Mouse (Mus musculus) natural killer cell, adult 2 months (primary cell): Measurements from ENCODE around the gene Rbl2.

Experiments
- DNase-seq, 2 experiments: peaks; one replicate each; pipeline ENCODE4 v3.0.0; 2022; ENCODE audit warnings: low spot score in 2 of 2

The Rbl2 gene

GRCm38 (mm10) chr8:91106271-91106670, 36.4 kb downstream of the Rbl2 start:
- DNase-seq: no peak

DNA sequence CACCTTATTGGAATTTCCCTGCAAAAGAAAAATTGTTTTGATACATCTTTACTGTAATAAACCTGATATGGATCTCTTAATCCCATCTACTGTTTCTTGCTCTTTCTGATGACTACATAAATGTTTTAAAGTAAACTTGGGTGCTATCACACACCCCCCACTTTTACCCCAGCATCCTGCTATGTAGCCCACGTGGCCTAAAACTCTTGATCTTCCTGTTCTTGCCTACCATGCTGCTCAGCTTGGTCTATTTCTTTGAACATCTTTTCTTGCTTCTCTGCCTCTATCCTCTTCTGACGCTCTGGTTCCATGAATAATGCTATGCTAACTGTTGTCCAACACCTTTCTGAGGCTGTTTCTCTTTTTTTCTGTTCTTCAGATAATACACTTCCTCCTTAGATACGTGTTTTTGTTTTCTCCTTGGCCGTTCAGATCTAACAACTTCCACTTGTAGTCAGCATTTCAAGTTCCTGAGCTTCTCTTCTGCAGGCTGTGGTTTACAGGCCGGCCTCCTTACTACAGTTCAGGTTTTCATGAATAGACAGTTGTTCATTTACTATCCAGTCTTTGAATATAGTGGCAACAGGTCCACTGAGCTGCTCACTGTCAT, 42.1 kb downstream of the Rbl2 start:
- no peak for DNase-seq

DNA sequence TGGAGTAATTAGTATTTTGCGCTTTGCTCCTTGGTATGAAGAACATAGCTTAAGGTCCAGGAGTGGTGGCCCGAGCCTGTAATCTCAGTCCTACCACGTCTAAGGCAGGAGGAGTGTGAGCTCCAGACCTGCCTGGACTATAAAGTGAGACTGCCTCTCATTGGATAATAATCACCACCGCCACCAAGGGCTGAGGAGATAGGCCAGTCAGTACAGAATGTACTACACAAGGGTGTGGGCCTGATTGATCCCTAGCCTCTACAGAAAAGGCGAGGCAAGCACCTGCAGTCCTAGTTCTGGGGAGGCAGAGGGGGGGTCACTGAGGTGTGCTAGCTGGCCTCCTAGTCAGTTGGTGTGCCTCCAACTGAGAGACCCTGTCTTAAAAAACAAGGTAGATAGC, 44.6 kb downstream of the Rbl2 start:
- no peak for DNase-seq

- DNase-seq: no peak
Measured at GRCm38 (mm10) chr8:91114910-91115309, 45.1 kb downstream of the Rbl2 start.

DNA sequence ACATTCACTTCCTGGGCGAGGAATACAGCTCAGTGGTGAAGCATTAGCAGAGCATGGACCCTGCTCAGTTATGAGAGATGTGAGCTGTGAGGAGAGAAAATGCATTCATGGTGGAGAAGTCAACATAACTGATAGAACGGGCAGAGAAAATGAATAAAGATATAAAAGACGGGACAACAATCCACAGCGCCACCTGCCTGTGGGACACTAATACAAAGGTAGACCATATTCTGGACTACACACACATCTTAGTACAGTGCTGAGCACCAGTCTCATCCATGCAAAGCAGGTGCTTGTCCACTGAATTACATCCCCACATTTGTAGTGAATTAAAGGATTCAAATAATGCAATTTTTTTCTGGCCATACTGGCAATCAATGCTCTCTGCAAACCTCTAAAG, 47.7 kb downstream of the Rbl2 start:
- DNase-seq: no peak

DNA sequence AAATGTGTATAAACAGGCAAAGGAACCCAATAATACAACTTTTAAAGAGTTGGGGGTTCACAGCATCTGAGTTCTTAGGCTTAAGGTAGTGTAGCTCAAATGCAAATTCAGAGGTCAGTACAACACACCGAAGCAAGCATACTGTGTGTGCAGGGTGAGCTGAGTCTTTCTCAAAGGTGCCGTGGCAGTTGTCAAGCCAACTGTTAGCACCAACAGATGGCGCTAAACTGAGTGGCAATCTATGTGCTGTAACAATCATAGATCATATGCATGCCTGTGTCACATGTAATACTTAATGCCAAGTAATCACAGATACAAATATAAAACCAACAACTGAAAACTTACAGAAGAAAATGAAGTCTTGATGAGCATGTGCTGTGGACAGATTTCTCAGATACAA, 48.3 kb downstream of the Rbl2 start:
- DNase-seq: no peak

- no peak for DNase-seq
Measured at GRCm38 (mm10) chr8:91124315-91124714, 54.5 kb downstream of the Rbl2 start.

DNA sequence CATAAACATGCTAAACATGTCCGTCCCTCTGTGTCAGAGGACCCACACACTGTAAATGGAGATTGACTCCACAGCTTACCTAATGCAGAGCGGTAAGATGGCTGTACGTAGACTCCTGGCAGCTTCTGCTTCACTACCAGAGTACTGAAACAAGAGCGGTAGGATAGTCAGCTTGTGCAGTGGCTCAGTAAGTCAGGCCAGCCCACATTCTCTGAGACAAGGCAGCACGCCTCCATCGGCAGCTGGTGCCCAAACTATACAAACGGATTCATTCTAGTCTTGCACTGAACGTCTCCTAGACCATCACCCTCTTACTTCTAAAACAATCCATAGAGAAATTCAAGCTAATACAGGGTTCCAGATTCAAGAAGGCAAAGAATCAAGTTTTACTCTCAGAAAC, 56.9 kb downstream of the Rbl2 start:
- DNase-seq: no peak

DNA sequence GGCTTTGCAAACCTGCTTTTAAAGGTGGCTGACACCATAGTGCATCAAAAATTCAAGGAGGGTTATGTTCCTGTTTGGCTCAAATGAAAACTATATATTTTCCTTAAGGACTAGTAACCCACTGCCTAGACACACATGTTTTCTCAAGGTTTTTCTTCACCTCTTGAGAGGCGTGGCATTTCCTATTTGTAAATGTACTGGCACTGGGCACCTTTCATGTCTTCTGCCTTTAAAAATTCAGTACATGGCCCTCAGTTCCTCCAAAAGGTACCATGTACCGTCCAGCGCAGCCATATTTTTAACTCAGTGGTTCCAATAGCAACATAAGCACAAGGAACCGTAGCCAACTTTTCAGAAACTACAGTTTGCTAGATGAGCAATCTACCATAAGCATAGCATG, 62.9 kb downstream of the Rbl2 start:
- DNase-seq: no peak

DNA sequence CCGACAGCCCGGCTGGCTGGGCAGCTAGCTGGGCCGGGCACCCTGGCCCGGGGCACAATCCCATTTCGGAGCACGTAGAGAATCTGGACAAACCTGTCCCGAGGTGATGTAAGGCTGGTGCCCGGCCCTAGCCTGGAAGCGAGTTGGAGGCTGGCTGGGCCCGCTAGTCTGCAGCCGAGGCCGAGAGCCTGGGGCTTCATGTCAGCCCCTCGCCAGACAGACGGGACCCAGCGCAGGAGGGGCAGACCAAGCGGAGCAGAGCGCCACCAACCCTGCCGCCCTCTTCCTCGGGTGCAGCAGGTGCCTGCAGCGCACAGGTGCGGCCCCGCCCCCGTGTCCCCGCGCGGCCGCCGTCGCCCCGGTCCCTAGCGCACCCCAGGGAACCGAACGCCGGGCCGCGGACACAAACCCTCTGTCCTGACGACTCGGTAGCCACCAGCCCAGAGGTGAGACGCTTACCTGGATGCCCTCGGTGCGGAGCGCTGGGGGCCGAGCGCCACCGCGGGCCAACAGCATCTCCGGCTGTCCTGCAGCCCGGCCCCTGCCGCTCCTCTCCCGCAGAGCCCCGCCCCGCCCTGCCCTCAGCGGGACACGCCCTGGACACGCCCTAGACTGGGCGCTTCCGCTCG, 63.7 kb downstream of the Rbl2 start:
- no peak for DNase-seq

GRCm38 (mm10) chr8:91134070-91134475, 64.2 kb downstream of the Rbl2 start:
- DNase-seq: peak; percentile 96 to 98

DNA sequence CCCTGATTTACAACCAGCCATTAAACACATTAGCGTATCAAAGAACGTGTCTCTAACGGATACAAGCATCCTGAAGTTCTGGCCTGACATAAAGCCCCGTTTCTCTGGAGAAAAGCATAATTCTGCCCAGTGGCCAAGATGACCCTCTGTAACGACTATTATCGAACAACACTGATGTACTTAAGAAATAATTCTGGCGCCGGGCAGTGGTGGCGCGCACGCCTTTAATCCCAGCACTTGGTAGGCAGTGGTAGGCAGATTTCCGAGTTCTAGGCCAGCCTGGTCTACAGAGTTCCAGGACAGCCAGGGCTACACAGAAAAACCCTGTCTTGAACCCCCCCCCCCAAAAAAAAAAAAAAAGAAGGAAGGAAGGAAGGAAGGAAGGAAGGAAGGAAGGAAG, 64.8 kb downstream of the Rbl2 start:
- no peak for DNase-seq

DNA sequence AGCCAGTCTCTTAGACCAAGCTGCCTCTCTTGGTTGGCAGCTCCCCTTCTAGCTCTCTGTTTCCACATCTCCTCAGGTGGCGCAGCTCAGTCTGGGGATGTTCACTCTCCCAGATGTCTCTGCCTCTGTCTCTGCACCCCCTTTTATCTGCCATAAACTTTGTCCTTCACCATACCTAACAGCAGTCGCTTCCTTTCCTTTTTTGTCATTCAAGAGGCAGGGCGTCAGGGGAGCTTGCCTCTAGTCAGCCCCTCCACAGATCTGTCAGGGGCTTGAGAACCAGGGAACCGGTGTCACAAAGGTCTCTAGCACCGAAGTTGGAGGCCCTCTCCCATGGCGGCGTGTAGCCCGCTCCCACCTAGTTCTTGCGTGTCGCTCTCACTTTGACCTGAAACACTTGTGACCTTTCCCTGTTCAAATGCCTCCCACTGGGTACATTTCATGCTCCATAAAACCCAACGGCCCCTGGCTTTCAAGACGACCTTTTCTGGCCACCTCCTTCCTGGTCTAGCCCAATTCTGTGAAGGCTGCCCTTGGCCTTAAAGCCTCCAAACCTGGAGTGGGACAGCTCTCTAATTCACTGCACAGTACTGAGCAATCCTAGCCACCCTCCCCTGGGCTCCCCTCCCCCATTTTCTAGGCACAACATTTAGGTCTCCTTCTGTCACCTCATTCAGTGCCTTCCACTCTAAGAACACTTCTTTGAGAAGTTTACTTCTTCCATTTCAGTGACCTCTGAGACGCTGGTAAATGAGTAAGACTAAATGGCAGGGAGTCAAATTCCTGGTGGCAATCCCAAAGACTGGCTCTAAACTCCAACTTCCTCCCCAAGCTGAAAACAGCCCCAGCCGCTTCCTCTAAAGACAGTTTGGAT, 65.7 kb downstream of the Rbl2 start:
- DNase-seq: no peak

DNA sequence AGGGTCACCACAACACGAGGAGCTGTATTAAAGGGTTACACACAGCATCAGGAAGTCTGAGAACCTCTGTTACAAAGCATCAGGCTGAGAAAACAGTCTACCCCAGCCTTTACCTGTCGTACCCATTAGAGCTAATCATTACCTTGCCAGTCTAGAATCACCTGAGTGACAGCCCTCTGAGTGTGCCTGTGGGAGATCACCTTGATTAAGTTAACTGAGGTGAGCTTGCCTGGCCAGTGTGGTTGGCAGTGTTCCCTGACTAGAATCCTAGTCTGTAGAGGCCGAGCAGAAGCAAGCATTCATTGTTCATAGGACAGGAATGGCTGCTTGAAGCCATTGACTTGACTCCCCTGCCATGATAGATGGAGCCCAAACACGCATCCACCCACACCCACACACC, 71.0 kb downstream of the Rbl2 start:
- no peak for DNase-seq

- peak; percentile 30 to 51 for DNase-seq
Measured at GRCm38 (mm10) chr8:91147715-91148114, 77.9 kb downstream of the Rbl2 start.

DNA sequence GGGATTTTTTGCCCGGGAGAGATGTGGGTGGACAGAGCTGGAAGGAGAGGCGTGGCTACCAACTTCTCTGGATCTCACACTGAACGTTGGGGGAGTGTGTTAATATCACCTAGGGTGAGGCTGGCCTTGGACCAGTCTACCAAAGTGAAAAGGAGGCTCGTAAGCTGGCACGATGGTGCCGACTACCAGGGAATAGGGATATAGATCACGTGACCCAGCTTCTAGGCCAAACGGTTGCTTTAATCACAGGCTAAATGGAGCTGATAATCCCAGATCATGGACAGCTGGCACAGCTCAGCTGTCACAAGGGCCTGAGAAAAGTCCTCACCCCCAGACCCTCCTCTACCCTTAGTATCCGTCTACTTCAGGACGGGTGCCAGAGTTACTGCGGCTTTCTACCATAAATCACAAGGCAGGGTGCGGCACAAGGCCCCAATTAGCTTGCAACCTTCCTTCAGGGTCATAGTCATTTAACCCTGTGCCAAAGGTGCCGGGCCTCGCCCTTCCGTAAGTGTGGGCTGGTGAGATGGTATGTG, 78.9 kb downstream of the Rbl2 start:
- DNase-seq: peak in 1 of 2 experiments; percentile 11

DNA sequence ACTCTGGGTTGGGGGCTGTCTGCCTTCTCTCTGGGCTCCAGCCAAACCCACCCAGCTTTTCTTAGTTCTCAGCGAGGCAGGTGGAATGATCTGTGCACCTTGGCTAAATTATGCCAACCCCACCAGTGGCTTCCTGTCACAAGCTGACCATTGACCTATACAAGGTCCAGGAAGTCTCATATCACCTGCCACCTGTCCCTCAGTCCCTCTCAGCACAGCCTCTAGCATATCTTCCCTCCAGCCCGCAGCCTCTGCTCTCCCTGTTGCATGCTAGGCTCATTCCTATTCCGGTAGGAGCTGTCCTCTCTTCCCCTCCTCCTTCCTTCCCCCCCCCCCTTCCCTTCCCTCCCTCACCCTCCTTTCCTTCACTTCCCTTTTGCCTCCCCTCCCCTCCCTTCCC, 79.4 kb downstream of the Rbl2 start:
- DNase-seq: no peak

- no peak for DNase-seq
Measured at GRCm38 (mm10) chr8:91151531-91151930, 81.7 kb downstream of the Rbl2 start.

DNA sequence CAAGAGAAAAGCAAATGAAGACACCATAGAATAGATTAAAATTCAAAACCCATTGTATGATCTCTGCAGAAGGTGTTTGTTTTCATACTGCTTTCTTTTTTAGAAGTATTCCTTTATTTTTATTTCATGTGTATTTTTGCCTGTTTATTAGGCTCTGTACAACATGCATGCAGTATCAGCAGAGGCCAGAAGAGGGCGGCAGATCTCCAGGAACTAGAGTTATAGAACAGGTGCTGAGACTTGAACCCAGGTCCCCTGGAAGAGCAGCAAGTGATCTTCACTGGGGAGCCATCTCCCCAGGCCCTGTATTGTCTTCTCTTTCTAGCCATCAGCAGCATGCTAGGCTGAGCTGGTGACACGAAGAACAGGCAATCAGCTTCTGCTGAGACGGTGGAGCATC, 84.0 kb downstream of the Rbl2 start:
- DNase-seq: no peak

- peak; percentile 40 to 49 for DNase-seq
Measured at GRCm38 (mm10) chr8:91154564-91154963, 84.7 kb downstream of the Rbl2 start.

GRCm38 (mm10) chr8:91158617-91159016, 88.8 kb downstream of the Rbl2 start:
- no peak for DNase-seq

- DNase-seq: no peak
Measured at GRCm38 (mm10) chr8:91159959-91160800, 90.3 kb downstream of the Rbl2 start.
